Mouse (Mus musculus) layer of hippocampus, postnatal 25 days (tissue): ENCODE data around the gene Mx1. TPM values are rescaled to one million over a fixed set of nuclear protein-coding genes. Genes with fewer than 3 reads are reported as not detected.

Experiments
- DNase-seq, 2 experiments: peaks; one replicate each; pipeline ENCODE4 v3.0.0; 2022; ENCODE audit warnings: mixed read lengths in 2 of 2, low spot score in 1 of 2; ENCODE audit errors: extremely low spot score in 1 of 2
- total RNA-seq, 2 experiments: library from RNA; stranded (reverse); gene quantifications; 2 replicates each; pipeline ENCODE4 v1.2.3; 2021

Gene Mx1
- 1 to 10 TPM in 1 of 2 experiments, under 1 TPM in 1; 0.89 to 1.2 TPM for total RNA-seq

DNA sequence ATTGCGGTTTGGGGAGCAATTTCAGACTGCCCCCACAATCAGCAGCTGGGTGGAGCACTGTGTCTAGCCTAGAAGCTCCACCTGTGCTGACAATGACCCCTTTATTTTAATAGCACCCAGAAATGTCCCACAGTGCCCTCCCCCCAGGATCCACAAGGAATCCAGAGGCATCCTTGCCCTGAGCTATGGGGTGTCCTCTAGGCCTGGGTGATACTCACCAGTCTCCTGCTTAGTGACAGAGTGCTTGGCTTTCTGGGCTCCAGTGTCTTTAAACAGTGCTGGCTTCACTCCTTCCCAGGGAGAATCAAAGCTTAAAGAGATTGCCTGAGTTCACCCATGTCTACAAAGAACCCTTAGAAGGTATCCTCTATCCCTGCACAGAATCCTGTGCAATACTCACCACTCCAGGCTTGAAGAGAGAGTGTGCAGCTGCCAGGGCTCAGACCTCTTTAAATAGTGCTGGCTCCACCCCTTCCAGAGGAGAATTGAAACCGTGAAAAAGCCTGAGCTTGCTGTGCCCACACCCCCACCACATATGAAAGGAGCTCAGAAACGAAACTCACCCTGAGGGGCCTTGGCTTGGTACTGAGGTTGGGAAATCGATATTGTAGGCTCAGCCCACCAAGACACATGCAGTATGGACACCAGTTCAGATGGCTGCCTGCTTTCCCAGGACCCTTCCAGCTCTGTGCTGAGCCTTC is at the start of gene Mx1:
TSS of gene Mx1 (minus strand) at position 427 of the 701 bp plus-strand sequence.
- DNase-seq, result no peak

- no peak for DNase-seq
Observed at GRCm38 (mm10) chr16:97512347-97512751, 49.6 kb upstream of the Mx1 start.

GRCm38 (mm10) chr16:97511495-97511894 is 48.8 kb upstream of the Mx1 start:
- DNase-seq, result no peak

GRCm38 (mm10) chr16:97510849-97511248 is 48.1 kb upstream of the Mx1 start:
- no peak for DNase-seq

GRCm38 (mm10) chr16:97507783-97508182 is 45.1 kb upstream of the Mx1 start:
- DNase-seq, result no peak

- DNase-seq, result no peak
Observed at GRCm38 (mm10) chr16:97504793-97505192, 42.1 kb upstream of the Mx1 start.

GRCm38 (mm10) chr16:97503849-97504248 is 41.1 kb upstream of the Mx1 start:
- no peak for DNase-seq

GRCm38 (mm10) chr16:97500901-97501300 is 38.2 kb upstream of the Mx1 start:
- DNase-seq, result no peak

DNA sequence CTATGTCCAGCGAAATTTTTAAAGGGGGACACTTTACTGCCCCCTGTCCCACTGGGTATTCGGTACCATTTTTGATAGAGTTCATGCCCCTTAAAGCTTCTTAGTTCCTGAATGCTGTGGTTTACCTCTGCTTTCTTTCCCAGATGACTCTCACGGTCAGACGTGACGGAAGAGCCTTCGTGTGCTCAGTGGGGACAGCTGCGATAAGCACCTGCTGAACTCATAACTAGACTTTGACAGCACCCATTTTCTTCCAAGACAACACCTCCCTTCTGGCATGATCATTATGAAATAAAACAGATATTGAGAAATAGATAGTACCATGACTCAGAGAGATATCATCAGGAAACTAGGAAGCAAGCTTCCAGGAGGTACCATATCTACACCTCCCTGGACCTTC is 36.7 kb upstream of the Mx1 start:
- no peak for DNase-seq

DNA sequence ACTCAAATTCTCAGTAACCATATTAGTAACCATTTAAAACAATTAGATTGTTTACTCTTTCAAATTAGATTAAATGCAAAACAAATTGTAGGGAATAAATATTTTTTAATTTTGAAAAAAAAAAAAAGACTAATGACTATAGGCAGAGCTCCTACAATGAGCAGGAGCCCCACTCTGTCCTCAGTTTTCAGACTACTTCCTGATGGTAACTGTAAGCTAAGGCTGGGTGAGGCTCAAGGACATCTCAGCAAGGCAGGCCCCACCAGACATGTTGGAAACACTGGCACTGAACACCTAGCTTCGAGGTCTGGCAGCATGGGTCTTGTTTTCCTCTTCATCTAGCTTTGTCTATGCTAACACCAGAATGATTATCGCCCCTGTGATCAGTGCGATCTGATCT is 35.4 kb upstream of the Mx1 start:
- no peak for DNase-seq

DNA sequence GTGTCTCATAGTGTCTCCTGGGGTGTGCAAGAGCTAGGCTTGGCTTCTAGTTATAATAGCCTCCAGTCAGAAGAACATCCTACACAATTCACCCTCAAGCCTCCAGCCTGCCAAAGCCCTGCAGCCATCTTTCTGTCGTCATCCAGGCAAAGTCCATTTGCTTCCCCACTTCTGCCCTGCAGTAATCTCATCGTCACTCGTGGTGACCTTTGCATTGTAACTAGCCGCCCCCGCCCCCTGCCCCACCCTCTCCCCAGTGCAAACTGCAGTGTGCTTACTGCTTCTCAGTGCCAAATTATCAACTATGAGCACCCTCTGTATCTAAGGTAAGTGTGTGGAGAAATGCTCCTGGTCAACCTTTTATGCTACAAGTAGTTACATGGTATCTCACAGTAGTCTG is 35.0 kb upstream of the Mx1 start:
- DNase-seq, result no peak

DNA sequence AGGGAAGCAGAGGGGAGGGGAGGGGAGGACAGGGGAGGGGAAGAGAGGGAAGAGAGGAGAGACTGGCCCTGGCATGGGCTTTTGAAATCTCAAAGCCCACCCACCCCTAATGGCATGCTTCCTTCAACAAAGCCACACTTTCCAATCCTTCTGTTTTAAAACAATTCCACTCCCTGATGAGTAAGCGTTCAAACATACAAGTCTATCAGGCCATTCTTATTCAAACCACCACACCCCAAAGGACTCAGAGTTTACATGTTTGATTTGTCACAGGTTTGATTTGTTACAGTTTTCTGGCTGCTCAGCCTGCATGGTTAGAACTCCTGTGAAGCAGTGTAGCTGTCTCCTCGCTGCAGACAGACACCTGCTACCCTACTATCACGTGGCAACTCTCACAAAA is 33.3 kb upstream of the Mx1 start:
- DNase-seq, result no peak

- DNase-seq, result no peak
Observed at GRCm38 (mm10) chr16:97492369-97492768, 29.7 kb upstream of the Mx1 start.

GRCm38 (mm10) chr16:97478655-97479054 is 15.9 kb upstream of the Mx1 start:
- no peak for DNase-seq

DNA sequence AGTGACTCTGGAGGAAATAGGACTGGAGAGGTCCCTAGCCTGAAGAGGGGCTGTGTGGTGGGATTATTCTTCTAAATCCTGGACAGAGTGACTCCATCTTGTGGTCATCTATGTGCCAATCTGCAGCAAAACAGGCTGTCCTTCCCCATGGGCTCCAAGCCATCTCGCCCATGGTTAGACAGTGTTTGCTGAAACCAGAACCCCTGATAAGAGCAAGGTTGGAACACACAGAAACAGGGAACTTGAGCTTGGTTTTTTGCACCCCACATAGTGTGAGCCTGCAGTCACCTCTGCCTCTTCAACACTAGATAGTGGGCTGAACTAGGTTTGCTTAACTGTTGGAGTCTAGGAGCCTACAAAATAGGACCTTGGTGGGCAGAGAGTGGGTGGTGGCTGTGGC is 13.8 kb upstream of the Mx1 start:
- DNase-seq, result no peak

DNA sequence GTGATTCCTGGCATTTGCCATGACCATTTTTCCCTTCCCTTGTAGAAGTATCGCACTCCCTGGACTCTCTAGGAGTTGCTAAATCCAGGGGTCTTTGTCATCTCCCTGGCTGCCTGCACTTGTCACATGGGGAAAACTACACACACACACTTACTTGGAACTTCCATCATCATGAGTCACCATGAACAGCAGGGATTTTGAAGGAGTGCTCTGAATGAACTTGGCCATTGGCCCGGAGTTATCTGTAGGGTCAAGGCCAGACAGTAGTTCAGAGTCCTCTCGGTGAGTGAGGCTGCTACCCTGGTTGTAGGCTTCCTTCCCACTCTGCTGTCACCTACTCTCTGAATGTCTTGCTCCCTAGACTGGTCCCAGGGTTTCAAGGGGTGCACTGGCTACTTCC is 12.9 kb upstream of the Mx1 start:
- DNase-seq, result no peak

- DNase-seq, result no peak
Observed at GRCm38 (mm10) chr16:97474671-97475070, 12.0 kb upstream of the Mx1 start.

- DNase-seq, result no peak
Observed at GRCm38 (mm10) chr16:97467993-97468791, 5.5 kb upstream of the Mx1 start.

- DNase-seq, result no peak
Observed at GRCm38 (mm10) chr16:97467472-97467871, 4.8 kb upstream of the Mx1 start.

DNA sequence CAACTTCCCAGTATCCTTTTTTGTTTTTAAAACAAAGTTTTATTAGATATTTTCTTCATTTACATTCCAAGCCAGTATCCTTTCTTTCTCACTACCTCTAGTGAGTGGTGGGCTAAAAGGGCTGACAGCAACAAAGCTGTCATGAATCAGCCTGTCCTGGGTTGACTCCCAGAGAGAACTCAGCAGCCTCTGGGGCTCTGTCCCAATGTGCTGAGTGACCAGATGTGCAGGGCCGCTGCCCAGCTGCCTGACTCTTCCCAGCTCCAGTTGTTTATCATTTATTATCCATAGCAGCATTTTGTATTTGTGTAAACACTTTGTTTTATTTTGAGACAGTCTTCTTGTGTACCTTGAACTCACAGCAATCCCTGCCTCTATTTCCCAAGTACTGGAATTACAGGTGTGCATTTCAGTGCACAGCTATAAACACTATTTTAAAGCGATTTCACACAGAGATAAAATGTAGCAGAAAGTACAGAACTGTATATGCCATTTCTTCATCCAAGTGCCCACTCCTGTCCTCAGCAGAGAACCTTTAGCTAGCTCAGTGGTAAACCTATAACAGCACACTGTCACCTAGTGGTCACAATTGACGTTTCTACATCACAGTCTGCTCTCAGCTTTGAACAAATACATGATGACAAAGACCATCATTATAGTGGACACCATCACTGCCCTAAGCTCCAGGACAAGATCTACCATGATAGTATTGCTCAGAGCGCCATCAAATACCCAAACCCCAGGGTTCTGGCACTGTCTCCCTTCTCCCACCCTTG is 3.7 kb upstream of the Mx1 start:
- no peak for DNase-seq

DNA sequence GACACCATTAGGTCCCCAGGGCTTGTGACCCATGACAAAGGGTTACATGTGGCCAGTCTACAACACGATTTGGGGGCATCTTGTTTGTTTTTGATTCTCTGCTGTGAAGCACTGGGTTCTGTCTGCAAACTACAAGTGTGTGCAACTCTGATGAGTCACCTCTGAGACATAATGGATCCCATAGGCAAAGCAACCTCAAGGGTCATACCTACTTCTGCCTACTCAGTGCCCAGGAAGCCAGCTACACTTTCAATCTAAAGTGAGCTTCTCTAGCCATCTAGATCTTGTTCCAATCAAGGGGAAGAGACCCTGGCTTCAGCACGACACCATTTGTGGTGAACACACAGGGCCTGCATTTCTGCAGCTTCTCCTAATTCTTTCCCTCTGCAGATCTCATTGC is 1.4 kb downstream of the Mx1 start:
- no peak for DNase-seq
